Mouse (Mus musculus): Measurements from ENCODE around the gene Lfng. TPM values are rescaled to one million over a fixed set of nuclear protein-coding genes. Genes with fewer than 3 reads are reported as not detected.
A peak's percentile ranks its signal among the peaks of the same experiment; 100 is the strongest.

Gene Lfng
- polyA plus RNA-seq (2014; fragmentation: Nextera tagmentation; extraction: Ambion mirVana), result 34.1 and 38.8 TPM in 2 replicates

DNA sequence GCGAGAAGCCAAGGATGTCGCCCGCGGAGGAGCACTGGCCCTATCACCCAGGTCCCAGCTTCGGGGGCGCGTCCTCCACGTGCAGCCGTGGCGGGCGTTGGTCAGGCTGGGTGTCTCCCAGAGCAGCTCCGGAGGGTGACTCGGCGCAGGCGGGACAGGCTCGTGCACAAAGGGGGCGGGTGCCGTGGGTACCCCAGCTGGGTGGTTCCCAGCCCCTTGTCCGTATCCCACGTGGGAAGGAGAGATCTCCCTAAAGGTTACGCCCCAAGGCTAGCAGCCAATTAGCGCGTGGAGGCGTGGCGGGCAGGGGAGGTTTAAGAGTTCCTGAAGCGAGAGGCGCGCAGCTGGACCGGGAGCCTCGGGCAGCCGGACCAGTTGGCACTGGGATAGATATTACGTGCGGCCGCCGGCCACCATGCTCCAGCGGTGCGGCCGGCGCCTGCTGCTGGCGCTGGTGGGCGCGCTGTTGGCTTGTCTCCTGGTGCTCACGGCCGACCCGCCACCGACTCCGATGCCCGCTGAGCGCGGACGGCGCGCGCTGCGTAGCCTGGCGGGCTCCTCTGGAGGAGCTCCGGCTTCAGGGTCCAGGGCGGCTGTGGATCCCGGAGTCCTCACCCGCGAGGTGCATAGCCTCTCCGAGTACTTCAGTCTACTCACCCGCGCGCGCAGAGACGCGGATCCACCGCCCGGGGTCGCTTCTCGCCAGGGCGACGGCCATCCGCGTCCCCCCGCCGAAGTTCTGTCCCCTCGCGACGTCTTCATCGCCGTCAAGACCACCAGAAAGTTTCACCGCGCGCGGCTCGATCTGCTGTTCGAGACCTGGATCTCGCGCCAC, at the start of gene Lfng:
Gene Lfng (plus strand): TSS at position 320 of the 835 bp plus-strand sequence.
- no peaks in the 10 kb centered on the region for H3K9me3 ChIP-seq (ENCODE audit: control insufficient read depth, low read length)
- no peaks in the 10 kb centered on the region for H3K36me3 ChIP-seq (ENCODE audit: control insufficient read depth, insufficient read depth, low read length)
- DNase-seq (ENCODE audit: low spot score) (peak; percentile 95), ATAC-seq (ENCODE audit: low FRiP score) (peak; percentile 71)
- WGBS, result under 1% methylated on average over 87 of the region's 91 CpGs
- peak within 1 kb of the TSS; percentile 98 for H3K27ac ChIP-seq (ENCODE audit: low read depth, low read length)
- H3K4me1 ChIP-seq (replicated peaks; ENCODE audit: control insufficient read depth, insufficient read depth, low read length), result peaks cover 32% of the 10 kb centered on the region
- H3K4me3 ChIP-seq (ENCODE audit: low read depth, low read length), result peak within 1 kb of the TSS; percentile 56
- H3K27me3 ChIP-seq (ENCODE audit: control insufficient read depth, insufficient read depth, low read length), result peaks cover 3% of the 10 kb centered on the region; the same call in 1 of the 2 replicates
- peak within 1 kb of the TSS; percentile 83 for H3K4me2 ChIP-seq (replicated peaks; ENCODE audit: low read depth, low read length)
- peak within 1 kb of the TSS; percentile 80 for H3K9ac ChIP-seq (ENCODE audit: low read depth, low read length)

GRCm38 (mm10) chr5:140562601-140563000, 44.5 kb upstream of the Lfng start:
- Histone ChIP-seq H3K9me3 (ENCODE audit: control insufficient read depth, low read length) (no peaks in the 10 kb centered on the region), H3K36me3 (ENCODE audit: control insufficient read depth, insufficient read depth, low read length) (no peaks in the 10 kb centered on the region), H3K9ac (ENCODE audit: low read depth, low read length) (no peak overlapping the region), H3K4me1 (replicated peaks; ENCODE audit: control insufficient read depth, insufficient read depth, low read length) (peaks cover 6% of the 10 kb centered on the region; the same call in 1 of the 2 replicates), H3K4me3 (ENCODE audit: low read depth, low read length) (no peak overlapping the region), H3K4me2 (replicated peaks; ENCODE audit: low read depth, low read length) (no peak overlapping the region), H3K27me3 (ENCODE audit: control insufficient read depth, insufficient read depth, low read length) (no peaks in the 10 kb centered on the region), H3K27ac (ENCODE audit: low read depth, low read length) (no peak overlapping the region)
- 81% methylated on average over 9 of the region's 9 CpGs for WGBS
- DNase-seq (ENCODE audit: low spot score) (no peak), ATAC-seq (ENCODE audit: low FRiP score) (no peak)

DNA sequence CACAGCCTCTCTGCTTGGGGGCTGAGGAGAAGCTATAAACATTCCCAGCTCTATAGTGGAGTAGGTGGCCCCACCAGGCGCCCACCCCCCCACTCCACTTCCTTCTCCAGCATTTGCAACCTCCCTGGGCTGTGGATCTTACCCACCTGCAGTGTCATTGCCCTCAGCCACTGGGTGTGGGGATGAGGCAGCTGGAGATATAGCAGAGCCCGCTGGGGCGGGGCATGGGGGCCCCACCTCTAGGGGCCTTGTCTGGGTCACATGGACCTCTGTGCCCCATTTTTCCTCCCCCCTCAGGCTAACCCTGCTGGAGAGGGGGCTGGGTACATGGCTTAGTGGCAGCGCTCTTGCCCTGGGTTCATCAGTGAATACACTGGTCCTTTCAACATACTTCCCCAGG, 42.2 kb upstream of the Lfng start, which contains the start of gene Grifin:
Gene Grifin (minus strand): TSS at position 176 of the 400 bp plus-strand sequence.
- Histone ChIP-seq H3K27ac (ENCODE audit: low read depth, low read length) (no peak within 1 kb of the TSS), H3K36me3 (ENCODE audit: control insufficient read depth, insufficient read depth, low read length) (no peaks in the 10 kb centered on the region), H3K4me2 (replicated peaks; ENCODE audit: low read depth, low read length) (no peak within 1 kb of the TSS), H3K9ac (ENCODE audit: low read depth, low read length) (no peak within 1 kb of the TSS), H3K4me3 (ENCODE audit: low read depth, low read length) (no peak within 1 kb of the TSS), H3K9me3 (ENCODE audit: control insufficient read depth, low read length) (no peaks in the 10 kb centered on the region), H3K27me3 (ENCODE audit: control insufficient read depth, insufficient read depth, low read length) (no peaks in the 10 kb centered on the region), H3K4me1 (replicated peaks; ENCODE audit: control insufficient read depth, insufficient read depth, low read length) (peaks cover 6% of the 10 kb centered on the region)
- 0 out of 2 replicates have a peak, but pooled peaks have one; percentile 8 for ATAC-seq (ENCODE audit: low FRiP score)
- DNase-seq (ENCODE audit: low spot score), result no peak
- WGBS, result 78% methylated on average over 4 of the region's 4 CpGs

DNA sequence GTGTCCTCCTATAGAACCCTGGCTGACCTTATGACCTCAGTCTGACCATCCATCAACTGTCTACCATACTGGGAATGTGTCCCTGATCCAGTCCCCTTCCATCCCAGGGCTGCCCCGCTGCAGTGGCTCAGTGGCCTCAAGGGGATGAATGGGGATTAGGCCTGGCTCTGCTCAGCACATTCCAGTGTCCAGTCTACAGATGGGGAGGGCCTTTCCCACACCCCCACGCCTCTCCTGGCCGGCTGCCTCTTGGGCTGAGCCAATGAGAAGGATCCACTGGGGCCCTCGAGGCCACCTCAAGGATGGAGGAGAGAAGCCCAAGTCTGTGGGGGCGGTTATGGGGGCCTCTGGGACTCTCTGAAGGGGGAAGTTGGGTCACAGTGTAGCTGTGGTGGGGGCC, 41.7 kb upstream of the Lfng start:
- 35% methylated on average over 5 of the region's 5 CpGs for WGBS
- Histone ChIP-seq H3K4me3 (ENCODE audit: low read depth, low read length) (no peak overlapping the region), H3K9ac (ENCODE audit: low read depth, low read length) (no peak overlapping the region), H3K4me2 (replicated peaks; ENCODE audit: low read depth, low read length) (no peak overlapping the region), H3K4me1 (replicated peaks; ENCODE audit: control insufficient read depth, insufficient read depth, low read length) (peaks cover 6% of the 10 kb centered on the region), H3K9me3 (ENCODE audit: control insufficient read depth, low read length) (no peaks in the 10 kb centered on the region), H3K27ac (ENCODE audit: low read depth, low read length) (no peak overlapping the region), H3K27me3 (ENCODE audit: control insufficient read depth, insufficient read depth, low read length) (no peaks in the 10 kb centered on the region), H3K36me3 (ENCODE audit: control insufficient read depth, insufficient read depth, low read length) (no peaks in the 10 kb centered on the region)
- DNase-seq (ENCODE audit: low spot score) (no peak), ATAC-seq (ENCODE audit: low FRiP score) (peak; percentile 17; the same call in 1 of the 2 replicates)

GRCm38 (mm10) chr5:140565856-140566255, 41.3 kb upstream of the Lfng start:
- no peak overlapping the region for H3K9ac ChIP-seq (ENCODE audit: low read depth, low read length)
- no peak overlapping the region for H3K27ac ChIP-seq (ENCODE audit: low read depth, low read length)
- no peak overlapping the region for H3K4me3 ChIP-seq (ENCODE audit: low read depth, low read length)
- peak; percentile 48 for DNase-seq (ENCODE audit: low spot score)
- peaks cover 6% of the 10 kb centered on the region for H3K4me1 ChIP-seq (replicated peaks; ENCODE audit: control insufficient read depth, insufficient read depth, low read length)
- WGBS, result 59% methylated on average over 6 of the region's 6 CpGs
- no peaks in the 10 kb centered on the region for H3K9me3 ChIP-seq (ENCODE audit: control insufficient read depth, low read length)
- ATAC-seq (ENCODE audit: low FRiP score), result 0 out of 2 replicates have a peak, but pooled peaks have one; percentile 10
- no peak overlapping the region for H3K4me2 ChIP-seq (replicated peaks; ENCODE audit: low read depth, low read length)
- no peaks in the 10 kb centered on the region for H3K27me3 ChIP-seq (ENCODE audit: control insufficient read depth, insufficient read depth, low read length)
- no peaks in the 10 kb centered on the region for H3K36me3 ChIP-seq (ENCODE audit: control insufficient read depth, insufficient read depth, low read length)

GRCm38 (mm10) chr5:140566271-140566670, 40.8 kb upstream of the Lfng start:
- no peak for ATAC-seq (ENCODE audit: low FRiP score)
- Histone ChIP-seq H3K4me2 (replicated peaks; ENCODE audit: low read depth, low read length) (no peak overlapping the region), H3K4me1 (replicated peaks; ENCODE audit: control insufficient read depth, insufficient read depth, low read length) (peaks cover 6% of the 10 kb centered on the region), H3K27me3 (ENCODE audit: control insufficient read depth, insufficient read depth, low read length) (no peaks in the 10 kb centered on the region), H3K9me3 (ENCODE audit: control insufficient read depth, low read length) (no peaks in the 10 kb centered on the region), H3K27ac (ENCODE audit: low read depth, low read length) (no peak overlapping the region), H3K4me3 (ENCODE audit: low read depth, low read length) (no peak overlapping the region), H3K36me3 (ENCODE audit: control insufficient read depth, insufficient read depth, low read length) (no peaks in the 10 kb centered on the region), H3K9ac (ENCODE audit: low read depth, low read length) (no peak overlapping the region)
- WGBS, result 68% methylated on average over 4 of the region's 4 CpGs
- no peak for DNase-seq (ENCODE audit: low spot score)

GRCm38 (mm10) chr5:140567321-140567720, 39.8 kb upstream of the Lfng start:
- WGBS, result 59% methylated on average over 11 of the region's 11 CpGs
- peak; percentile 45 for DNase-seq (ENCODE audit: low spot score)
- no peaks in the 10 kb centered on the region for H3K9me3 ChIP-seq (ENCODE audit: control insufficient read depth, low read length)
- H3K9ac ChIP-seq (ENCODE audit: low read depth, low read length), result no peak overlapping the region
- no peak overlapping the region for H3K27ac ChIP-seq (ENCODE audit: low read depth, low read length)
- no peak overlapping the region for H3K4me3 ChIP-seq (ENCODE audit: low read depth, low read length)
- no peak; the same call in 1 of the 2 replicates for ATAC-seq (ENCODE audit: low FRiP score)
- no peak overlapping the region for H3K4me2 ChIP-seq (replicated peaks; ENCODE audit: low read depth, low read length)
- H3K27me3 ChIP-seq (ENCODE audit: control insufficient read depth, insufficient read depth, low read length), result no peaks in the 10 kb centered on the region
- H3K4me1 ChIP-seq (replicated peaks; ENCODE audit: control insufficient read depth, insufficient read depth, low read length), result peaks cover 6% of the 10 kb centered on the region
- no peaks in the 10 kb centered on the region for H3K36me3 ChIP-seq (ENCODE audit: control insufficient read depth, insufficient read depth, low read length)

GRCm38 (mm10) chr5:140567751-140568150, 39.4 kb upstream of the Lfng start:
- H3K9me3 ChIP-seq (ENCODE audit: control insufficient read depth, low read length), result no peaks in the 10 kb centered on the region
- DNase-seq (ENCODE audit: low spot score), result no peak
- no peak overlapping the region for H3K9ac ChIP-seq (ENCODE audit: low read depth, low read length)
- no peaks in the 10 kb centered on the region for H3K27me3 ChIP-seq (ENCODE audit: control insufficient read depth, insufficient read depth, low read length)
- no peak overlapping the region for H3K4me3 ChIP-seq (ENCODE audit: low read depth, low read length)
- H3K27ac ChIP-seq (ENCODE audit: low read depth, low read length), result no peak overlapping the region
- no peaks in the 10 kb centered on the region for H3K36me3 ChIP-seq (ENCODE audit: control insufficient read depth, insufficient read depth, low read length)
- no peak for ATAC-seq (ENCODE audit: low FRiP score)
- no peak overlapping the region for H3K4me2 ChIP-seq (replicated peaks; ENCODE audit: low read depth, low read length)
- 87% methylated on average over 5 of the region's 5 CpGs for WGBS
- peaks cover 6% of the 10 kb centered on the region for H3K4me1 ChIP-seq (replicated peaks; ENCODE audit: control insufficient read depth, insufficient read depth, low read length)
